Mouse (Mus musculus) frontal cortex, postnatal 36 days (tissue): ENCODE data around the gene Vmn2r72.

Experiments used
- DNase-seq, 2 experiments: peaks; one replicate each; pipeline ENCODE4 v3.0.0; 2022; ENCODE audit warnings: low spot score in 2 of 2

Gene Vmn2r72

DNA sequence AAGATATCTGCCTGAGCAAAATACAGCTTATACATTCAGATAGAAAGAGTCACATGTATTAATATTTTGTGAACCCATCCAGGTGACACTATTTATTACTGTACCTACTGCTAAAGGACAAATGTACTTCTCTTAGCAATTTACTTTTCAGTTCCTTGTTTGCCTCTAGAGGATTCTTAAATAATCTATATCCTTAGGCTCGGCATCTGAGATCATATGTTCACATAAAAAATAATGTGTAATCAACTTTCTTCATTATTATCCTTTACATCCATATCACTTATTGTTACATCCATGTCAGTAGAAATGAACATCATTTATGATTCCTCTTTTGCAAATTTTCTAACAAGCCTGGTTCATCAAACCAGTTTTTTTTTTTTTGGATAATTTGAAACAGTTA is at the start of gene Vmn2r72:
TSS of gene Vmn2r72 (minus strand) at position 101 of the 400 bp plus-strand sequence.
- DNase-seq: no peak
